Mouse (Mus musculus): ENCODE results near the gene Rnf148.

Gene Rnf148

GRCm38 (mm10) chr6:23655036-23655435 lies at the start of gene Rnf148:
Rnf148 (minus strand) TSS chr6:23655136.
- no peak for DNase-seq (ENCODE audit: low read depth in 2 of 2, low spot score in 2 of 2)

- DNase-seq (ENCODE audit: low read depth in 2 of 2, low spot score in 2 of 2): no peak
Measured at GRCm38 (mm10) chr6:23700879-23701278, 45.9 kb upstream of the Rnf148 start.

- no peak for DNase-seq (ENCODE audit: low read depth in 2 of 2, low spot score in 2 of 2)
Measured at GRCm38 (mm10) chr6:23678172-23678571, 23.2 kb upstream of the Rnf148 start.

GRCm38 (mm10) chr6:23650205-23650604 lies 4.7 kb downstream of the Rnf148 start, which contains the start of gene Rnf133:
Rnf133 (minus strand) TSS chr6:23650305.
- no peak for DNase-seq (ENCODE audit: low read depth in 2 of 2, low spot score in 2 of 2)

- DNase-seq (ENCODE audit: low read depth in 2 of 2, low spot score in 2 of 2): no peak
Measured at GRCm38 (mm10) chr6:23648732-23649131, 6.2 kb downstream of the Rnf148 start.

GRCm38 (mm10) chr6:23647627-23648247 lies 7.2 kb downstream of the Rnf148 start:
- DNase-seq (ENCODE audit: low read depth in 2 of 2, low spot score in 2 of 2): no peak

- no peak for DNase-seq (ENCODE audit: low read depth in 2 of 2, low spot score in 2 of 2)
Measured at GRCm38 (mm10) chr6:23637081-23637480, 17.9 kb downstream of the Rnf148 start.

- DNase-seq (ENCODE audit: low read depth in 2 of 2, low spot score in 2 of 2): no peak
Measured at GRCm38 (mm10) chr6:23635208-23635607, 19.7 kb downstream of the Rnf148 start.

GRCm38 (mm10) chr6:23634016-23634415 lies 20.9 kb downstream of the Rnf148 start:
- no peak for DNase-seq (ENCODE audit: low read depth in 2 of 2, low spot score in 2 of 2)

- no peak for DNase-seq (ENCODE audit: low read depth in 2 of 2, low spot score in 2 of 2)
Measured at GRCm38 (mm10) chr6:23630465-23630864, 24.5 kb downstream of the Rnf148 start.
